ENCODE assay signal across 32 mouse cellular contexts in the genomic region with DNA sequence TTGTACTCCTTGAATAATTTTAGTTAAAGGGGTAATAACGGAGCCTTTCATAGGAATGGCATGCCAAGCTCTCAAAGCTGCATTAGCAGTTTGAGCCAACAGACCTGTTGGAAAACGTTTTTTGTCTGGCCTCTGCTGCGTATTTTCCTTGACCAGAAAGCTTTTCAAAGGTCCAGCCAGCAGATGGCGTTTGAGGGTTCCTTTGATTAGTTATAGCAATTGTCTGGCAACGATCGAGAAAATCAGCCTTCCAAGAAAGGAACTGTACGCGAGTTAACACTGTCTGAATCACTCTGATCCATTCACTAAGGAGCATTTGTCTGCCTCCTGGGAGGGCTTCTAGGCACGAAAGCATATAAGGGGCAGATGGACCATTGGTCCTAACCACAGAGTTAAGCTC. TPM values are rescaled to one million over a fixed set of nuclear protein-coding genes. Genes with fewer than 3 reads are reported as not detected.
DNase-seq lines count a peak whose midpoint lies in the region; TF ChIP-seq lines count a peak whose summit lies in the region.
"Had no signal": no experiment of that assay in that cellular context is flagged by ENCODE, and none has a peak within 500 bp of the region (broad histone marks: within the 10 kb centered on the region; RNA-seq: fewer than 3 reads in every experiment).

No protein-coding gene starts in this region.

- no peak for TF ChIP-seq EP300 in ES-Bruce4 (IDR thresholded peaks at IDR 0.05; ENCODE audit: insufficient read depth, low read depth, low read length)

- TF ChIP-seq POLR2A in ES-Bruce4 (IDR thresholded peaks at IDR 0.05; ENCODE audit: insufficient read depth, low read length), result no peak

- peak overlapping the region; percentile 36; the same call in 1 of the 2 replicates for H3K27ac ChIP-seq in ES-Bruce4 (ENCODE audit: insufficient read depth, low read length)
- H3K27ac ChIP-seq: embryonic facial prominence, embryonic 12.5 days; embryonic facial prominence, embryonic 15.5 days; gastrocnemius, adult 2 months; heart, embryonic 15.5 days; hindbrain, embryonic 10.5 days; hindbrain, embryonic 13.5 days; intestine, embryonic 15.5 days had no signal

- peaks cover 12% of the 10 kb centered on the region for H3K9me3 ChIP-seq in ES-Bruce4 (replicated peaks; ENCODE audit: control insufficient read depth, insufficient read depth, low read length, poor library complexity, severe bottlenecking)
- H3K9me3 ChIP-seq: intestine, embryonic 15.5 days had no signal

- peak overlapping the region; percentile 57 for H3K4me3 ChIP-seq in ES-Bruce4 (ENCODE audit: low read depth, low read length)
- H3K4me3 ChIP-seq: embryonic facial prominence, embryonic 12.5 days; embryonic facial prominence, embryonic 15.5 days; gastrocnemius, adult 2 months; heart, embryonic 12.5 days; heart, embryonic 15.5 days; hindbrain, embryonic 10.5 days; hindbrain, embryonic 13.5 days; intestine, embryonic 15.5 days had no signal

- H3K27me3 ChIP-seq in ES-Bruce4 (ENCODE audit: control insufficient read depth, insufficient read depth, low read length, poor library complexity, severe bottlenecking), result no peaks in the 10 kb centered on the region
- H3K27me3 ChIP-seq: embryonic facial prominence, embryonic 12.5 days; embryonic facial prominence, embryonic 15.5 days; heart, embryonic 12.5 days; heart, embryonic 15.5 days; hindbrain, embryonic 13.5 days; intestine, embryonic 15.5 days; Patski had no signal

- H3K4me1 ChIP-seq in ES-Bruce4 (ENCODE audit: control insufficient read depth, insufficient read depth, low read length), result no peaks in the 10 kb centered on the region
- H3K4me1 ChIP-seq: embryonic facial prominence, embryonic 12.5 days; embryonic facial prominence, embryonic 15.5 days; heart, embryonic 12.5 days; heart, embryonic 15.5 days; hindbrain, embryonic 10.5 days; hindbrain, embryonic 13.5 days; intestine, embryonic 15.5 days had no signal

- H3K9ac ChIP-seq in ES-Bruce4 (ENCODE audit: low read depth, poor library complexity, severe bottlenecking), result peak overlapping the region; percentile 68
- H3K9ac ChIP-seq: embryonic facial prominence, embryonic 12.5 days; embryonic facial prominence, embryonic 15.5 days; forebrain, postnatal 0 days; heart, embryonic 12.5 days; heart, embryonic 15.5 days; hindbrain, embryonic 13.5 days; intestine, embryonic 15.5 days had no signal

- H3K36me3 ChIP-seq in ES-Bruce4 (ENCODE audit: control insufficient read depth, insufficient read depth, low read length, poor library complexity, severe bottlenecking), result no peaks in the 10 kb centered on the region
- H3K36me3 ChIP-seq: embryonic facial prominence, embryonic 12.5 days; embryonic facial prominence, embryonic 15.5 days; G1E; heart, embryonic 12.5 days; heart, embryonic 15.5 days; hindbrain, embryonic 10.5 days; hindbrain, embryonic 13.5 days; intestine, embryonic 15.5 days had no signal

- DNase-seq in R1 (ENCODE audit: low read depth, low spot score), result peak; percentile 80
- DNase-seq in yolk sac, embryonic 10.5 days (ENCODE audit: low spot score), result peak; percentile 5
- DNase-seq in urinary bladder, postnatal 10 days (ENCODE audit: low spot score), result no peak
- no peak for DNase-seq in adrenal gland, postnatal 36 days
- DNase-seq in embryo, embryonic 11 days, result no peak
- DNase-seq: adrenal gland, adult 8-10 months; adrenal gland, postnatal 25 days; cerebellum, adult 18-20 months; cerebellum, adult 9-10 months; cerebellum, postnatal 14 days; forebrain, postnatal 0 days; gastrocnemius, adult 2 months; gastrocnemius, postnatal 25 days; heart, adult 18-20 months; heart, postnatal 10 days; heart, postnatal 36 days had no signal

- no peak for TF ChIP-seq CTCF in ES-Bruce4 (IDR thresholded peaks at IDR 0.05; ENCODE audit: low read depth, low read length)

RNA-seq across cellular contexts. Expression of a gene that starts 31.6 kb away (rescaled TPM):
- 0.07 and 0.14 TPM in 2 replicates for polyA plus RNA-seq in ES-Bruce4 (2011; ENCODE audit: insufficient read depth, insufficient read length, low read depth, missing spikeins)
- not detected for total RNA-seq in adrenal gland, postnatal 36 days (2021)
- total RNA-seq: adrenal gland, adult 8-10 months; adrenal gland, postnatal 25 days; forebrain, postnatal 0 days; gastrocnemius, adult 2 months; gastrocnemius, postnatal 25 days; heart, adult 18-20 months; heart, postnatal 10 days; heart, postnatal 36 days had no signal
- polyA plus RNA-seq: embryonic facial prominence, embryonic 12.5 days; embryonic facial prominence, embryonic 15.5 days; forebrain, embryonic 11.5 days; forebrain, embryonic 14.5 days; forebrain, postnatal 0 days; frontal cortex, adult 2 months; G1E; gonadal fat pad, adult 2 months; heart, embryonic 12.5 days; heart, embryonic 15.5 days; hindbrain, embryonic 10.5 days; hindbrain, embryonic 13.5 days; hindbrain, embryonic 16.5 days; intestine, embryonic 15.5 days had no signal

RNA-seq across cellular contexts. Expression of a gene that starts 53.3 kb away (rescaled TPM):
- polyA plus RNA-seq in ES-Bruce4 (2011; ENCODE audit: insufficient read depth, insufficient read length, low read depth, missing spikeins), result not detected in 2 replicates
- not detected for total RNA-seq in adrenal gland, postnatal 36 days (2021)
- total RNA-seq: adrenal gland, adult 8-10 months; adrenal gland, postnatal 25 days; forebrain, postnatal 0 days; gastrocnemius, adult 2 months; gastrocnemius, postnatal 25 days; heart, adult 18-20 months; heart, postnatal 10 days; heart, postnatal 36 days had no signal
- polyA plus RNA-seq: activated CD4-positive, CD25-positive, alpha-beta regulatory T cell, adult 4 months; embryonic facial prominence, embryonic 12.5 days; embryonic facial prominence, embryonic 15.5 days; forebrain, embryonic 11.5 days; forebrain, embryonic 14.5 days; forebrain, postnatal 0 days; frontal cortex, adult 2 months; G1E; gonadal fat pad, adult 2 months; heart, embryonic 12.5 days; heart, embryonic 15.5 days; hindbrain, embryonic 10.5 days; hindbrain, embryonic 13.5 days; hindbrain, embryonic 16.5 days; intestine, embryonic 15.5 days; Patski had no signal

Comparison
In these comparisons a context has a peak if more than half of its experiments do, and no peak if none do; other contexts are left out.
1. DNase-seq: peak in R1 (single experiment) and yolk sac, embryonic 10.5 days (single experiment); none in urinary bladder, postnatal 10 days (single experiment), adrenal gland, postnatal 36 days (0 of 2) and embryo, embryonic 11 days (single experiment).